7 mouse cellular contexts compared by ENCODE assay signal in genomic region chr9:121360327-121360954, GRCm38 (mm10).
A peak's percentile ranks its signal among the peaks of the same experiment; 100 is the strongest.
DNase-seq lines count a peak whose midpoint lies in the region; ATAC-seq lines count a peak whose summit lies in the region.

No protein-coding gene starts in this region.

- H3K9ac ChIP-seq in embryonic facial prominence, embryonic 14.5 days (ENCODE audit: low read depth, low read length), result peak overlapping the region; percentile 52
- H3K9ac ChIP-seq in hindbrain, embryonic 16.5 days (ENCODE audit: low read depth, low read length), result peak overlapping the region; percentile 54
- peak overlapping the region; percentile 25; the same call in 1 of the 2 replicates for H3K9ac ChIP-seq in liver, embryonic 16.5 days (ENCODE audit: low read depth, low read length)

- H3K27ac ChIP-seq in embryonic facial prominence, embryonic 14.5 days (replicated peaks; ENCODE audit: low read depth, low read length), result peak overlapping the region; percentile 89
- H3K27ac ChIP-seq in hindbrain, embryonic 16.5 days (ENCODE audit: low read depth, low read length), result peak overlapping the region; percentile 80
- peak overlapping the region; percentile 81 for H3K27ac ChIP-seq in liver, embryonic 16.5 days (ENCODE audit: low read length)

- peak; percentile 50 for ATAC-seq in CD4-positive, CD25-positive, alpha-beta regulatory T cell, adult 4 months
- peak; percentile 62 for ATAC-seq in embryonic facial prominence, embryonic 14.5 days (ENCODE audit: low read depth)
- ATAC-seq in hindbrain, embryonic 16.5 days, result peak; percentile 90
- ATAC-seq in liver, embryonic 16.5 days (ENCODE audit: low read depth), result peak; percentile 59

- peaks cover 27% of the 10 kb centered on the region for H3K4me1 ChIP-seq in embryonic facial prominence, embryonic 14.5 days (ENCODE audit: control insufficient read depth, insufficient read depth, low read length)
- H3K4me1 ChIP-seq in hindbrain, embryonic 16.5 days (ENCODE audit: control insufficient read depth, insufficient read depth, low read depth, low read length), result peaks cover 32% of the 10 kb centered on the region
- peaks cover 18% of the 10 kb centered on the region for H3K4me1 ChIP-seq in liver, embryonic 16.5 days (ENCODE audit: control insufficient read depth, low read depth, low read length)

- peak overlapping the region; percentile 28 for H3K4me2 ChIP-seq in embryonic facial prominence, embryonic 14.5 days (ENCODE audit: low read depth, low read length)
- H3K4me2 ChIP-seq in hindbrain, embryonic 16.5 days (ENCODE audit: low read length), result peak overlapping the region; percentile 31
- peak overlapping the region; percentile 58 for H3K4me2 ChIP-seq in liver, embryonic 16.5 days (ENCODE audit: low read depth, low read length)

- WGBS in embryonic facial prominence, embryonic 14.5 days, result 19% methylated on average over 11 of the region's 12 CpGs
- WGBS in hindbrain, embryonic 16.5 days, result 9% methylated on average over 12 of the region's 12 CpGs
- 10% methylated on average over 12 of the region's 12 CpGs for WGBS in liver, embryonic 16.5 days (ENCODE audit: insufficient replicate concordance)

- peak; percentile 88 for DNase-seq in Muller cell, postnatal 12 days (ENCODE audit: inconsistent ontology term)
- no peak for DNase-seq in embryonic facial prominence, embryonic 14.5 days (ENCODE audit: low spot score)
- peak; percentile 53 for DNase-seq in right cerebral cortex, postnatal 4 days
- no peak for DNase-seq in adrenal gland, postnatal 4 days (ENCODE audit: low spot score in 2 of 2)

- H3K27me3 ChIP-seq in embryonic facial prominence, embryonic 14.5 days (replicated peaks; ENCODE audit: control insufficient read depth, insufficient read depth, low read length), result no peaks in the 10 kb centered on the region
- H3K27me3 ChIP-seq in hindbrain, embryonic 16.5 days (replicated peaks; ENCODE audit: control insufficient read depth, insufficient read depth, low read length), result no peaks in the 10 kb centered on the region
- no peaks in the 10 kb centered on the region for H3K27me3 ChIP-seq in liver, embryonic 16.5 days (ENCODE audit: control insufficient read depth, insufficient read depth, low read depth, low read length)

- no peaks in the 10 kb centered on the region for H3K36me3 ChIP-seq in embryonic facial prominence, embryonic 14.5 days (ENCODE audit: control insufficient read depth, insufficient read depth, low read length)
- H3K36me3 ChIP-seq in hindbrain, embryonic 16.5 days (ENCODE audit: control insufficient read depth, insufficient read depth, low read length), result no peaks in the 10 kb centered on the region
- no peaks in the 10 kb centered on the region for H3K36me3 ChIP-seq in liver, embryonic 16.5 days (ENCODE audit: control insufficient read depth, insufficient read depth)

- H3K9me3 ChIP-seq in embryonic facial prominence, embryonic 14.5 days (ENCODE audit: control insufficient read depth, low read length), result no peaks in the 10 kb centered on the region
- no peaks in the 10 kb centered on the region for H3K9me3 ChIP-seq in hindbrain, embryonic 16.5 days (ENCODE audit: control insufficient read depth, low read length)
- no peaks in the 10 kb centered on the region for H3K9me3 ChIP-seq in liver, embryonic 16.5 days (replicated peaks; ENCODE audit: control insufficient read depth, low read length)

- H3K4me3 ChIP-seq in embryonic facial prominence, embryonic 14.5 days (ENCODE audit: low read depth, low read length), result no peak overlapping the region
- H3K4me3 ChIP-seq in hindbrain, embryonic 16.5 days (ENCODE audit: low read length), result no peak overlapping the region
- H3K4me3 ChIP-seq in liver, embryonic 16.5 days (ENCODE audit: low read depth, low read length), result peak overlapping the region; percentile 24

Comparison
In these comparisons a context has a peak if more than half of its experiments do, and no peak if none do; other contexts are left out.
1. DNase-seq: peak in Muller cell, postnatal 12 days (single experiment) and right cerebral cortex, postnatal 4 days (single experiment); none in embryonic facial prominence, embryonic 14.5 days (single experiment) and adrenal gland, postnatal 4 days (0 of 2).
2. Peak in every context shown above with its lines, with median percentiles within 50 percentile points of each other: ATAC-seq, H3K27ac ChIP-seq, H3K4me2 ChIP-seq and H3K9ac ChIP-seq.